Mouse (Mus musculus) kidney, embryonic 15.5 days (tissue): ENCODE measurements around the gene Pfkfb3. TPM values are rescaled to one million over a fixed set of nuclear protein-coding genes. Genes with fewer than 3 reads are reported as not detected.

Experiments used
- ATAC-seq: fragments of 200-750 bp; cut with Nextera tagmentation; replicated peaks from 2 replicates; pipeline ENCODE4 v1.8.0; 2017; ENCODE audit warnings: moderate TSS enrichment; ENCODE audit not compliant: low FRiP score
- H3K27ac ChIP-seq: fragments of 300-500 bp; sonication (generic); 2 replicates; pipeline ENCODE4 v1.5.1; 2015; ENCODE audit warnings: mild to moderate bottlenecking, inconsistent platforms
- H3K27me3 ChIP-seq: fragments of 300-500 bp; sonication (generic); 2 replicates; pipeline ENCODE4 v1.6.1; 2015; ENCODE audit warnings: inconsistent platforms
- H3K36me3 ChIP-seq: fragments of 300-500 bp; sonication (generic); 2 replicates; pipeline ENCODE4 v1.6.1; 2015; ENCODE audit warnings: inconsistent platforms
- H3K4me1 ChIP-seq: fragments of 300-500 bp; sonication (generic); 2 replicates; pipeline ENCODE4 v1.6.1; 2015; ENCODE audit warnings: inconsistent platforms
- H3K4me2 ChIP-seq: fragments of 300-500 bp; sonication (generic); 2 replicates; pipeline ENCODE4 v1.6.1; 2015; ENCODE audit warnings: moderate library complexity, mild to moderate bottlenecking, inconsistent platforms
- H3K4me3 ChIP-seq: fragments of 300-500 bp; sonication (generic); replicated peaks from 2 replicates; pipeline ENCODE4 v1.5.1; 2015; ENCODE audit warnings: mild to moderate bottlenecking, inconsistent platforms
- H3K9ac ChIP-seq: fragments of 300-500 bp; sonication (generic); 2 replicates; pipeline ENCODE4 v1.6.1; 2015; ENCODE audit warnings: mild to moderate bottlenecking, inconsistent platforms
- H3K9me3 ChIP-seq: fragments of 300-500 bp; sonication (generic); replicated peaks from 2 replicates; pipeline ENCODE4 v1.6.1; 2016; ENCODE audit warnings: inconsistent platforms
- WGBS: fragments of 180-500 bp; shearing (Covaris S2); methylation state at CpG from one replicate; pipeline ENCODE4 v1.1.7; 2015; ENCODE audit warnings: mixed read lengths; 5-methylcytosine and 5-hydroxymethylcytosine counted together
- polyA plus RNA-seq: library from polyadenylated mRNA; unstranded; fragments of >200 nt; fragmentation: Nextera tagmentation; extraction: Ambion mirVana; gene quantifications from 2 replicates; pipeline ENCODE4 v1.2.1, GENCODE M21; 2015

Pfkfb3 gene
- polyA plus RNA-seq, 1 experiment from 2014 or later: 13.2 TPM

DNA sequence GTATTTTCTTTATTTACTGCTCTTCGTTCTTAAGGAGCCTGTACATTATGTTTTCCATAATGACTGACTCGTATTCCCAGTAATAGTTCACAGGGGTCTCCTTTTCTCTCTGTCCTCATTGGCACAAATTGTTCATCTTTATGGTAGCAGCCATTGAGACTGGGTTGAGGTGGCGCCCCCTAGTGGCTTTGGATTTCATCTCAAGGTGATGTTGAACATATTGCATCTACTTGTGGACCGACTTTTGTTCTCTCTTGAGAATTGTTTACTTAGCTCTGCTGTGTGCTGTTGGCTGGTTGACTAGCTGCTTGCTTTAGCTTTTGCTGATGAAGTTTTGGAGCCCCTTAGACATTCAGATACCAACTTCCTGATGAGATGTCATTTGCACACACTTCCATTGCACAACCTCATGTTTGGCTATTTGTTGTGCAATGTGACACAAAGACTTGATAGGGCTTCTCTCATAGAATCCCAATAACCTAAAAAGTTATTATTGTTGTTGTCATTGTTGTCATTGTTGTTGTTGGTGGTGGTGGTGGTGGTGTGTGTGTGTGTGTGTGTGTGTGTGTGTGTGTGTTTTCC lies 14.0 kb upstream of the Pfkfb3 start:
- WGBS: 67% methylated on average over 4 of the region's 4 CpGs

DNA sequence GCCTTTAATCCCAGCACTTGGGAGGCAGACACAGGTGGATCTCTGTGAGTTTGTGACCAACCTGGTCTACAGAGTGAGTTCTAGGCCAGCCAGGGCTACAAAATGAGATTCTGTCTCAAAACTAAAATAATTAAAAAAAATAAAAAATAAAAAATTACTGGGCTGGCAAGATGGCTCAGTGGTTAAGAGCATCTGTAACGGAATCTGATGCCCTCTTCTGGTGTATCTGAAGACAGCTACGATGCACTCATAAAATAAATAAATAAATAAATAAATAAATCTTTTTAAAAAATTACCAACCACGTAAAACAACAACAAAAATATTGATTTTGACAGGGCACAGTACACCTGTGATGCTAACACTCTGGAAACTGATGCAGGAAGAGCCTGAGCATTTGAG lies 13.0 kb upstream of the Pfkfb3 start:
- whole genome bisulfite sequencing: 85% methylated on average over 3 of the region's 3 CpGs
- Histone ChIP-seq H3K4me2 (no peak overlapping the region), H3K27ac (no peak overlapping the region), H3K9ac (no peak overlapping the region), H3K27me3 (no peaks in the 10 kb centered on the region), H3K4me1 (no peaks in the 10 kb centered on the region), H3K9me3 (no peaks in the 10 kb centered on the region), H3K36me3 (no peaks in the 10 kb centered on the region), H3K4me3 (no peak overlapping the region)
- no peak for ATAC-seq

More for the DNA sequence above, 14.0 kb upstream of the Pfkfb3 start:
- Histone ChIP-seq H3K4me3 (no peak overlapping the region), H3K27ac (no peak overlapping the region), H3K9me3 (no peaks in the 10 kb centered on the region), H3K9ac (no peak overlapping the region), H3K4me2 (no peak overlapping the region), H3K27me3 (no peaks in the 10 kb centered on the region), H3K36me3 (no peaks in the 10 kb centered on the region), H3K4me1 (no peaks in the 10 kb centered on the region)
- no peak for ATAC-seq

- H3K36me3 ChIP-seq: no peaks in the 10 kb centered on the region
- 54% methylated on average over 7 of the region's 7 CpGs for WGBS
- no peak for ATAC-seq
- no peaks in the 10 kb centered on the region for H3K4me1 ChIP-seq
- no peak overlapping the region for H3K27ac ChIP-seq
- H3K9me3 ChIP-seq: no peaks in the 10 kb centered on the region
- no peak overlapping the region for H3K4me2 ChIP-seq
- no peak overlapping the region for H3K4me3 ChIP-seq
- H3K9ac ChIP-seq: no peak overlapping the region
- H3K27me3 ChIP-seq: no peaks in the 10 kb centered on the region
Observed at GRCm38 (mm10) chr2:11566241-11566640, 12.4 kb upstream of the Pfkfb3 start.

- H3K4me1 ChIP-seq: no peaks in the 10 kb centered on the region
- H3K27ac ChIP-seq: no peak overlapping the region
- no peaks in the 10 kb centered on the region for H3K9me3 ChIP-seq
- H3K4me3 ChIP-seq: no peak overlapping the region
- H3K9ac ChIP-seq: no peak overlapping the region
- WGBS: 88% methylated on average over 6 of the region's 6 CpGs
- no peaks in the 10 kb centered on the region for H3K27me3 ChIP-seq
- H3K4me2 ChIP-seq: no peak overlapping the region
- H3K36me3 ChIP-seq: no peaks in the 10 kb centered on the region
- no peak for ATAC-seq
Observed at GRCm38 (mm10) chr2:11564768-11565167, 10.9 kb upstream of the Pfkfb3 start.

GRCm38 (mm10) chr2:11563256-11563655 lies 9.4 kb upstream of the Pfkfb3 start:
- WGBS: 89% methylated on average over 17 of the region's 17 CpGs
- ATAC-seq: no peak
- H3K27me3 ChIP-seq: no peaks in the 10 kb centered on the region

DNA sequence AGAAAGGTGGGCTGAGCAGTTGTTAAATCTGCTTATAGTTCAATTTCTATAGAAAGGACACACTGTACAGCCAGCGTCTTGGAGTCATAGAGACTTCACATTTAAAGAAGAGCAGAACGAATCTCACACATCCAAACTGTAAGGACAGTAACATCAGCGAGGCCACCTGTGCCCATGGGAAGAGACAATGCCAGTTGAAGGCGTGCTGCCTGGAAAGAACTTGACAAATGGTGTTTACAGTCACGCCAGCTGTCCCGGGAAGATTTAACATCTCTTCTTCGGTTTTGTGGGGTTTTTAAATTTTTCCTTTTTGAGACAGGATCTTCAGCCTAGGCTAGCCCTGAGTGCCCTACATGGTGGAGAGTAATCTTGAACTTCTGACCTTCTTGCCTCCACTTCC lies 4.8 kb upstream of the Pfkfb3 start:
- no peak overlapping the region for H3K4me2 ChIP-seq
- no peak overlapping the region for H3K27ac ChIP-seq
- no peak overlapping the region for H3K4me3 ChIP-seq
- H3K9me3 ChIP-seq: no peaks in the 10 kb centered on the region
- peaks cover 5% of the 10 kb centered on the region; the same call in 1 of the 2 replicates for H3K4me1 ChIP-seq
- peaks cover 5% of the 10 kb centered on the region; the same call in 1 of the 2 replicates for H3K27me3 ChIP-seq
- H3K36me3 ChIP-seq: no peaks in the 10 kb centered on the region
- WGBS: 77% methylated on average over 7 of the region's 7 CpGs
- ATAC-seq: no peak
- no peak overlapping the region for H3K9ac ChIP-seq

More at GRCm38 (mm10) chr2:11563256-11563655, 9.4 kb upstream of the Pfkfb3 start:
- no peaks in the 10 kb centered on the region for H3K9me3 ChIP-seq
- no peak overlapping the region for H3K4me3 ChIP-seq
- no peak overlapping the region for H3K9ac ChIP-seq
- H3K27ac ChIP-seq: no peak overlapping the region
- H3K4me2 ChIP-seq: no peak overlapping the region
- H3K4me1 ChIP-seq: no peaks in the 10 kb centered on the region
- no peaks in the 10 kb centered on the region for H3K36me3 ChIP-seq

DNA sequence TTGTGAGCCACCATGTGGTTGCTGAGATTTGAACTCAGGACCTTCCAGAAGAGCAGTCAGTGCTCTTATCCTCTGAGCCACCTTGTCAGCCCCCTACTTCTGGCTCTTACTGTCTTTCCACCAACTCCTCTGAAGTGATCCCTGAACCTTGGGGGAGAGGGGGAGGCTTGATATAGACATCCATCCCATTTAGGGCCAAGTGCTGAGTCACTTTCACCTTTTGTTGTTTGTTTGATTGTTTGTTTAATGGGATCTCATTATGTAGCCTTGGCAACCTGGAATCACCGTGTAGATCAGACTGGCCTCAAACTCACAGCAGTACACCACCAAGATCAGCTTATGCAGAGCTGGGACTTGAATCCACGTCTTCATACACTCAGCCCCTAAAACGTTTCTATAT lies 3.4 kb upstream of the Pfkfb3 start:
- Histone ChIP-seq H3K9me3 (no peaks in the 10 kb centered on the region), H3K27ac (no peak overlapping the region), H3K4me1 (peaks cover 18% of the 10 kb centered on the region), H3K4me2 (no peak overlapping the region), H3K4me3 (no peak overlapping the region), H3K27me3 (peaks cover 10% of the 10 kb centered on the region; the same call in 1 of the 2 replicates), H3K9ac (no peak overlapping the region), H3K36me3 (no peaks in the 10 kb centered on the region)
- no peak for ATAC-seq
- 56% methylated on average over 3 of the region's 3 CpGs for WGBS

DNA sequence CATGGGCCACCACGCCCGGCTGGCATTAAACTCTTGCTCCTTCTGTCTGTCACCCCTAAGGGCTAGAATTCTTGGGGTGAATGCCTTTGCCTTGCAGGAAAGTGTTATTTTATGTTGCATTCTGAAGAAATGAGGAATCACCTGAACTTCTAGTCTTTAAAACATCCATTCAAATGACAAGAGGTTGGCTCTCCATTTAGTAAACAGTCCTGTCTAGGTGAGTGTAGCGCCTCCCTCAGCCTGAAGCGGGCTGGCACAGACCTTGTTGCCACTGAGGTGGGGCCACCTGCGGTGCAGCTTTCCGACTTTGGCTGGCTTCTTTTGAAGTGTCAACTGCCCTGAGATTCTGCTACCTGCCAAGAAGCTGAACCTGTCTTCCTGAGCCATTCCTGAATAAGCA lies 1.4 kb upstream of the Pfkfb3 start:
- Histone ChIP-seq H3K4me1 (peaks cover 20% of the 10 kb centered on the region), H3K4me2 (no peak overlapping the region), H3K27me3 (peaks cover 10% of the 10 kb centered on the region; the same call in 1 of the 2 replicates), H3K27ac (no peak overlapping the region), H3K4me3 (no peak overlapping the region), H3K9ac (no peak overlapping the region), H3K36me3 (no peaks in the 10 kb centered on the region), H3K9me3 (no peaks in the 10 kb centered on the region)
- WGBS: 71% methylated on average over 6 of the region's 6 CpGs
- ATAC-seq: no peak

GRCm38 (mm10) chr2:11552966-11553451 lies 868 bp downstream of the Pfkfb3 start:
- peak overlapping the region; percentile 43 for H3K27ac ChIP-seq
- 5% methylated on average over 15 of the region's 15 CpGs for WGBS
- peak; percentile 45 for ATAC-seq

GRCm38 (mm10) chr2:11552297-11552821 lies 1.5 kb downstream of the Pfkfb3 start:
- peak overlapping the region; percentile 100 for H3K4me2 ChIP-seq
- H3K9ac ChIP-seq: no peak overlapping the region
- H3K4me1 ChIP-seq: peaks cover 20% of the 10 kb centered on the region
- H3K27ac ChIP-seq: peak overlapping the region; percentile 43
- ATAC-seq: peak; percentile 57
- H3K9me3 ChIP-seq: no peaks in the 10 kb centered on the region
- H3K27me3 ChIP-seq: peaks cover 10% of the 10 kb centered on the region; the same call in 1 of the 2 replicates
- H3K36me3 ChIP-seq: no peaks in the 10 kb centered on the region
- WGBS: 9% methylated on average over 9 of the region's 9 CpGs
- peak overlapping the region; percentile 64 for H3K4me3 ChIP-seq

More at GRCm38 (mm10) chr2:11552966-11553451, 868 bp downstream of the Pfkfb3 start:
- H3K9ac ChIP-seq: peak overlapping the region; percentile 57
- H3K27me3 ChIP-seq: peaks cover 10% of the 10 kb centered on the region; the same call in 1 of the 2 replicates
- H3K36me3 ChIP-seq: no peaks in the 10 kb centered on the region
- peaks cover 20% of the 10 kb centered on the region for H3K4me1 ChIP-seq
- peak overlapping the region; percentile 64 for H3K4me3 ChIP-seq
- H3K9me3 ChIP-seq: no peaks in the 10 kb centered on the region
- H3K4me2 ChIP-seq: peak overlapping the region; percentile 100

- peaks cover 20% of the 10 kb centered on the region for H3K4me1 ChIP-seq
- ATAC-seq: no peak
- H3K9ac ChIP-seq: no peak overlapping the region
- H3K27ac ChIP-seq: no peak overlapping the region
- no peaks in the 10 kb centered on the region for H3K36me3 ChIP-seq
- H3K9me3 ChIP-seq: no peaks in the 10 kb centered on the region
- H3K4me3 ChIP-seq: no peak overlapping the region
- H3K27me3 ChIP-seq: peaks cover 10% of the 10 kb centered on the region; the same call in 1 of the 2 replicates
- H3K4me2 ChIP-seq: no peak overlapping the region
- WGBS: 0% methylated on average over 1 of the region's 1 CpGs
Observed at GRCm38 (mm10) chr2:11551726-11552125, 2.2 kb downstream of the Pfkfb3 start.

- Histone ChIP-seq H3K27me3 (0 out of 2 replicates have a peak, but pooled peaks cover 5% of the 10 kb centered on the region), H3K36me3 (no peaks in the 10 kb centered on the region), H3K27ac (no peak overlapping the region), H3K4me2 (no peak overlapping the region), H3K9ac (no peak overlapping the region), H3K4me1 (peaks cover 14% of the 10 kb centered on the region), H3K4me3 (no peak overlapping the region), H3K9me3 (no peaks in the 10 kb centered on the region)
- ATAC-seq: no peak
- WGBS: 86% methylated on average over 10 of the region's 10 CpGs
Observed at GRCm38 (mm10) chr2:11548508-11548907, 5.4 kb downstream of the Pfkfb3 start.
